Mouse (Mus musculus): Measurements from ENCODE around the gene Ttc29.

DNA sequence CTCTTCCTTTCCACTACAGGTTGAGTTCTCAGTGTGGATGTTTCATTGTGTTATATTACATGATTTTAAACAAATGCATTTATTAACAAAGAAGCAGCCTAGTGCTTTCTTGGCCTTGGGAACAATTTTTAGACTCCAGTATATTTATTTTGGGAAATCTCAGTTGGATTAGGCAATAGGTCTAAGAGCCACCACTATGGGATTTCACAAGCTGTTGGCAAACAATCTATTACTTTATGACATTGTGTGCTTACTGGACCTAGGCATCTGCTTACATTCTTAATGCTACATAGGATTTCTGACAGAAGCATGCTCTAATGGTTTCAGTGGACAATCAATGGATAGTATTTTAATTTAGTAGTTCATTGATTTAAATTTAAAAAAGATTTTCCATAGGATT lies 26.0 kb upstream of the Ttc29 start:
- TF ChIP-seq POLR2A (IDR thresholded peaks at IDR 0.05; ENCODE audit: borderline replicate concordance, control insufficient read depth, low read depth, low read length) (no peak), CTCF (IDR thresholded peaks at IDR 0.05; ENCODE audit: control insufficient read depth, insufficient read depth, low read length) (no peak)

Data from bone marrow, adult 2 months (tissue).